Mouse (Mus musculus) stomach, postnatal 0 days (tissue): ENCODE results near the gene Sbpl.

Experiments used
- CTCF ChIP-seq: IDR thresholded peaks from 2 replicates; pipeline ENCODE4 v1.5.1; 2016; ENCODE audit warnings: antibody characterized with exemption, low read depth, mild to moderate bottlenecking, moderate library complexity
- EP300 ChIP-seq: optimal IDR thresholded peaks from 2 replicates; pipeline ENCODE3; 2016; ENCODE audit warnings: antibody characterized with exemption

DNA sequence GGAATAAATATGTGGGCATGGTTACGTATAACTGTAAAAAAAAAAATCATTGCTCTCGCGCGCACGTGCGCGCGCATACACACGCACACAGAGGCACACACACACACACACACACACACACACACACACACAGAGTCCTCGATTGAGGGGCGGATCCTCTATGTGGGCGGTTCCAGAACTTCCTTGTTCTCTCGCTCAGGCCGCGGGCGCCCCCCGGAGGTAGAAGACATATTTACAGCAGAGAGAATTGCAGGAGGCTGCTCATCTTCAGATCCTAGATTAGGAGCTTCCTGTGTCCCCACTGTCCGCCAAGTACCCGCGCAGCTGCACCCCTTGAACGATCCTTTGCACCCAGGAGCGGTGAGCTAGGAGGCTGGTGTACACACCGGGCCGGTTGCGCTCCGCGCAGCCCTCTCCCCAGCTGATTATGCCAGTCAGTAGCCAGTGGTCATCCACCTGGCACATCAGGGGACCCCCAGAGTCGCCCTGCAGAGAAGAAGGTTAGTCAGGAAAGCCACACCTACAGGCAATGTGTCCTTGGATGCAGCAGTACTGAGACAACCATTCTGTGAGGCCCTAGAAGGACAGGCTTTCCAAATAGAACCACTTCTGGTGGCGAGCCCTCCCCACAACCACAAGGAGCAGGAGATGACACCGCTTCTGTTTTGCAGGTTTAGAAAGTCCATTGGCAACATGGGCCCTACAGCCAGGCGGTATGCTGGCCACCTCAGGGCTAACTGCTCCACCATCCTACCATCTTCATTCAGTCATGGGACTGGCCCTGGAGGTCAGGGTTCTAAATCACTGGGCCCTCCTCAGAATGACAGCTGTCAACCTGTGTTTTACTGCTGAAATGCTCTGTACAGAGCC lies 38.7 kb upstream of the Sbpl start:
- TF ChIP-seq EP300 (peak; percentile 35), CTCF (peak; percentile 88)
